Mouse (Mus musculus): ENCODE measurements at regions not wholly inside any gene's neighbourhood (a gene's known extent, or its start where the extent isn't known, plus 50 kb on each side); places are given as distances from the start of the nearest gene placed in this dataset.

DNA sequence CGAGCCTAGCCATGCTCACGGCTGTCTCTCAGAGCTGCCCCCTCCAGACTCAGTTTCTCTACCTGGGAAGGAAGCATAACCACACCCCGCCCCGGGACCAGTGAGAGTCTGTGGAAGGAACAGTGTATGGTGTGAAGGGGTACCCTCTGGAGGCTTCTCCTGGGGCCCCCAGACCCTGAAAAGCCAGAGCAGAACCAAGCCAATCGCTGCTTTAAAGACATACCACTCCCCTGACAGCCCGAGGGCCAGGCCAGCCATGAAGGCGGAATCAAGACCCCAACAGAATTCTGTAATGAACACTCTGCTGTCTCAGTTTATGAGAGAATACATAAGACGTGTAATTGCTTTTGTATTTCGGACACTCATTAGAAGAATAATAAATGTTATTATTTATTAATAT, 73.9 kb upstream of the Ppp2r5c start:
- Histone ChIP-seq H3K9me3 (ENCODE audit: control insufficient read depth, low read length) (no peaks in the 10 kb centered on the region), H3K4me3 (ENCODE audit: low read depth, low read length) (no peak overlapping the region), H3K36me3 (ENCODE audit: control insufficient read depth, insufficient read depth, low read length) (no peaks in the 10 kb centered on the region), H3K9ac (ENCODE audit: low read length) (no peak overlapping the region), H3K27ac (ENCODE audit: low read depth) (no peak overlapping the region), H3K4me2 (ENCODE audit: low read length) (peak overlapping the region; percentile 34; the same call in 1 of the 2 replicates), H3K4me1 (replicated peaks; ENCODE audit: control insufficient read depth, insufficient read depth, low read length) (no peaks in the 10 kb centered on the region), H3K27me3 (replicated peaks; ENCODE audit: control insufficient read depth, insufficient read depth, low read length) (peaks cover 21% of the 10 kb centered on the region)
- ATAC-seq (replicated peaks; ENCODE audit: low FRiP score, low TSS enrichment, low read depth) (no peak; the same call in 1 of the 2 replicates), DNase-seq (ENCODE audit: low spot score) (peak; percentile 58)
- 57% methylated on average over 9 of the region's 9 CpGs for WGBS

GRCm38 (mm10) chr12:110373408-110374065, 73.4 kb upstream of the Ppp2r5c start:
- H3K36me3 ChIP-seq (ENCODE audit: control insufficient read depth, insufficient read depth, low read length), result no peaks in the 10 kb centered on the region
- WGBS, result 3% methylated on average over 27 of the region's 27 CpGs
- peaks cover 21% of the 10 kb centered on the region for H3K27me3 ChIP-seq (replicated peaks; ENCODE audit: control insufficient read depth, insufficient read depth, low read length)
- H3K27ac ChIP-seq (ENCODE audit: low read depth), result no peak overlapping the region
- H3K4me1 ChIP-seq (replicated peaks; ENCODE audit: control insufficient read depth, insufficient read depth, low read length), result no peaks in the 10 kb centered on the region
- H3K9ac ChIP-seq (ENCODE audit: low read length), result no peak overlapping the region
- H3K4me3 ChIP-seq (ENCODE audit: low read depth, low read length), result no peak overlapping the region
- DNase-seq (ENCODE audit: low spot score) (peak; percentile 93), ATAC-seq (replicated peaks; ENCODE audit: low FRiP score, low TSS enrichment, low read depth) (peak; percentile 81)
- H3K4me2 ChIP-seq (ENCODE audit: low read length), result peak overlapping the region; percentile 34
- no peaks in the 10 kb centered on the region for H3K9me3 ChIP-seq (ENCODE audit: control insufficient read depth, low read length)

GRCm38 (mm10) chr12:110375139-110375538, 71.8 kb upstream of the Ppp2r5c start:
- H3K4me1 ChIP-seq (replicated peaks; ENCODE audit: control insufficient read depth, insufficient read depth, low read length), result no peaks in the 10 kb centered on the region
- no peak overlapping the region for H3K27ac ChIP-seq (ENCODE audit: low read depth)
- 8% methylated on average over 15 of the region's 15 CpGs for WGBS
- H3K4me2 ChIP-seq (ENCODE audit: low read length), result 0 out of 2 replicates have a peak overlapping the region, but pooled peaks have one; percentile 13
- no peaks in the 10 kb centered on the region for H3K9me3 ChIP-seq (ENCODE audit: control insufficient read depth, low read length)
- no peak overlapping the region for H3K9ac ChIP-seq (ENCODE audit: low read length)
- DNase-seq (ENCODE audit: low spot score) (peak; percentile 51), ATAC-seq (replicated peaks; ENCODE audit: low FRiP score, low TSS enrichment, low read depth) (no peak)
- no peaks in the 10 kb centered on the region for H3K36me3 ChIP-seq (ENCODE audit: control insufficient read depth, insufficient read depth, low read length)
- H3K4me3 ChIP-seq (ENCODE audit: low read depth, low read length), result no peak overlapping the region
- peaks cover 21% of the 10 kb centered on the region for H3K27me3 ChIP-seq (replicated peaks; ENCODE audit: control insufficient read depth, insufficient read depth, low read length)

DNA sequence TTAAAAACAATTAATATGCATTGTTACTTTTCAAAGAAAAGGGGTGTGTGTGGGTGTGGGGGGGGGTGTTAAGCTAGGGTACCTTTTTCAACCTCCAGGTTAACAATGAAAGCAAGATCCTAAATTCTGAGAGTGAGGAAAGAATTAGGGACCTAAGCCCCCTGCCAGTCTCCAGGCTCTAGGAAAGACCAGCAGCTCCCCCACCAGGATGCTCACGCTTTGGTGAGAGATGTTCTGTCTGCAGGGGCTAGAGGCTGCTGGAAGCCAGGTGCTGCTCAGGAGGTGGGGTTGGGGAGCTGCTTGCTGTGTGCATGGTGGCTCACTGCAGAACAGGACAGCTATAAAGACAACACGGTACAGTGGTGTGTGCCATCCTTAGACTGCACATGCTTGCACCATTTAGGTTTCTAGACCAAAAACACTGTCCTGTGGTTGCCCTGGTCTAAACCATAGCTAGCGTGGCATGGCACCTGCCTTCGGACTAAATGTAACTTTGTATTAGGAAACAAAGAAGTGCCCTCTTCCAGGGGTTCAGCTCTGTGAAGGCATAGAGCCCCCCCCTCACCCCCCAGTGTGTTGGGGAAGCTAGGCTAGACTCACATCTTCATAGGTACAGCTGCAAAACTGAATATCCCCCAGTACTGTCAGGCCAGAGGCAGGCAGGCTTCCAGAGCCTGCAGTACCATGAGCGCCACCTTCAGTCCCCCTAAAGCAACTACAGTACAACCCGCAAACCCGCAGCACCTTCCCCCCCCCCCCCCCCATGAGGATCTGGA, 70.7 kb upstream of the Ppp2r5c start:
- DNase-seq (ENCODE audit: low spot score), result peak; percentile 54
- no peak for ATAC-seq (replicated peaks; ENCODE audit: low FRiP score, low TSS enrichment, low read depth)
- no peaks in the 10 kb centered on the region for H3K9me3 ChIP-seq (ENCODE audit: control insufficient read depth, low read length)
- no peak overlapping the region for H3K4me2 ChIP-seq (ENCODE audit: low read length)
- no peak overlapping the region for H3K4me3 ChIP-seq (ENCODE audit: low read depth, low read length)
- no peak overlapping the region for H3K27ac ChIP-seq (ENCODE audit: low read depth)
- peaks cover 21% of the 10 kb centered on the region for H3K27me3 ChIP-seq (replicated peaks; ENCODE audit: control insufficient read depth, insufficient read depth, low read length)
- H3K4me1 ChIP-seq (replicated peaks; ENCODE audit: control insufficient read depth, insufficient read depth, low read length), result no peaks in the 10 kb centered on the region
- 34% methylated on average over 7 of the region's 7 CpGs for WGBS
- H3K36me3 ChIP-seq (ENCODE audit: control insufficient read depth, insufficient read depth, low read length), result no peaks in the 10 kb centered on the region
- H3K9ac ChIP-seq (ENCODE audit: low read length), result no peak overlapping the region

GRCm38 (mm10) chr12:110376838-110377150, 70.1 kb upstream of the Ppp2r5c start:
- no peak for DNase-seq (ENCODE audit: low spot score)
- WGBS, result 82% methylated on average over 4 of the region's 4 CpGs

GRCm38 (mm10) chr12:110377306-110377705, 69.6 kb upstream of the Ppp2r5c start:
- no peak for ATAC-seq (replicated peaks; ENCODE audit: low FRiP score, low TSS enrichment, low read depth)
- Histone ChIP-seq H3K4me3 (ENCODE audit: low read depth, low read length) (no peak overlapping the region), H3K27me3 (replicated peaks; ENCODE audit: control insufficient read depth, insufficient read depth, low read length) (peaks cover 21% of the 10 kb centered on the region), H3K4me2 (ENCODE audit: low read length) (no peak overlapping the region), H3K9ac (ENCODE audit: low read length) (no peak overlapping the region), H3K27ac (ENCODE audit: low read depth) (no peak overlapping the region), H3K9me3 (ENCODE audit: control insufficient read depth, low read length) (no peaks in the 10 kb centered on the region), H3K36me3 (ENCODE audit: control insufficient read depth, insufficient read depth, low read length) (no peaks in the 10 kb centered on the region), H3K4me1 (replicated peaks; ENCODE audit: control insufficient read depth, insufficient read depth, low read length) (no peaks in the 10 kb centered on the region)
- DNase-seq (ENCODE audit: low spot score), result peak; percentile 31
- 68% methylated on average over 6 of the region's 6 CpGs for WGBS

More at GRCm38 (mm10) chr12:110376838-110377150, 70.1 kb upstream of the Ppp2r5c start:
- H3K9me3 ChIP-seq (ENCODE audit: control insufficient read depth, low read length), result no peaks in the 10 kb centered on the region
- no peaks in the 10 kb centered on the region for H3K36me3 ChIP-seq (ENCODE audit: control insufficient read depth, insufficient read depth, low read length)
- H3K4me2 ChIP-seq (ENCODE audit: low read length), result no peak overlapping the region
- H3K27me3 ChIP-seq (replicated peaks; ENCODE audit: control insufficient read depth, insufficient read depth, low read length), result peaks cover 21% of the 10 kb centered on the region
- no peak overlapping the region for H3K4me3 ChIP-seq (ENCODE audit: low read depth, low read length)
- ATAC-seq (replicated peaks; ENCODE audit: low FRiP score, low TSS enrichment, low read depth), result no peak
- no peak overlapping the region for H3K27ac ChIP-seq (ENCODE audit: low read depth)
- H3K4me1 ChIP-seq (replicated peaks; ENCODE audit: control insufficient read depth, insufficient read depth, low read length), result no peaks in the 10 kb centered on the region
- no peak overlapping the region for H3K9ac ChIP-seq (ENCODE audit: low read length)

GRCm38 (mm10) chr12:110377734-110378133, 69.2 kb upstream of the Ppp2r5c start:
- H3K36me3 ChIP-seq (ENCODE audit: control insufficient read depth, insufficient read depth, low read length), result no peaks in the 10 kb centered on the region
- H3K4me2 ChIP-seq (ENCODE audit: low read length), result no peak overlapping the region
- no peaks in the 10 kb centered on the region for H3K4me1 ChIP-seq (replicated peaks; ENCODE audit: control insufficient read depth, insufficient read depth, low read length)
- no peak overlapping the region for H3K4me3 ChIP-seq (ENCODE audit: low read depth, low read length)
- H3K9me3 ChIP-seq (ENCODE audit: control insufficient read depth, low read length), result no peaks in the 10 kb centered on the region
- 73% methylated on average over 10 of the region's 10 CpGs for WGBS
- H3K27me3 ChIP-seq (replicated peaks; ENCODE audit: control insufficient read depth, insufficient read depth, low read length), result peaks cover 21% of the 10 kb centered on the region
- DNase-seq (ENCODE audit: low spot score) (peak; percentile 59), ATAC-seq (replicated peaks; ENCODE audit: low FRiP score, low TSS enrichment, low read depth) (no peak)
- no peak overlapping the region for H3K9ac ChIP-seq (ENCODE audit: low read length)
- H3K27ac ChIP-seq (ENCODE audit: low read depth), result no peak overlapping the region

DNA sequence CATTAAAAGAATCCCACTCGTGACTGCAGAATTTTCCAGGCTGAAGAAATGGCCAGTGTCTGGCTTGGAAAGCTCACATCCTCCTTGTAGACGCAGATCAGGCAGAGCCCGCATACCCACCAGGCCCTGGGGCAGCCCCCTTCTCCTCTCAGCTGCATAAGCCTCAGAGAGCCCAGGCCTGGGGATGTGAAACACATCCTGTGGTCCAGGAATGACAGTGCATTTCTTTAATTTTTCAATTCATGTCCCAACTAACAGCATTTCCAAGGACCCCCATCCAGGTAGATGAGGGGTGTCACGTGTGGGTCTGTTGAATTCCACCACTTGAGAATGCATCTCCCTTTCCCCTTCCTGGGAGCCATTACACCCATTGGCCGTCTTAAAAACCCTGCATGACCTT, 68.6 kb upstream of the Ppp2r5c start:
- H3K9me3 ChIP-seq (ENCODE audit: control insufficient read depth, low read length), result no peaks in the 10 kb centered on the region
- H3K4me3 ChIP-seq (ENCODE audit: low read depth, low read length), result no peak overlapping the region
- H3K27ac ChIP-seq (ENCODE audit: low read depth), result no peak overlapping the region
- ATAC-seq (replicated peaks; ENCODE audit: low FRiP score, low TSS enrichment, low read depth) (no peak), DNase-seq (ENCODE audit: low spot score) (peak; percentile 34)
- H3K4me1 ChIP-seq (replicated peaks; ENCODE audit: control insufficient read depth, insufficient read depth, low read length), result no peaks in the 10 kb centered on the region
- no peak overlapping the region for H3K4me2 ChIP-seq (ENCODE audit: low read length)
- no peak overlapping the region for H3K9ac ChIP-seq (ENCODE audit: low read length)
- WGBS, result 80% methylated on average over 5 of the region's 5 CpGs
- H3K27me3 ChIP-seq (replicated peaks; ENCODE audit: control insufficient read depth, insufficient read depth, low read length), result peaks cover 21% of the 10 kb centered on the region
- H3K36me3 ChIP-seq (ENCODE audit: control insufficient read depth, insufficient read depth, low read length), result no peaks in the 10 kb centered on the region

DNA sequence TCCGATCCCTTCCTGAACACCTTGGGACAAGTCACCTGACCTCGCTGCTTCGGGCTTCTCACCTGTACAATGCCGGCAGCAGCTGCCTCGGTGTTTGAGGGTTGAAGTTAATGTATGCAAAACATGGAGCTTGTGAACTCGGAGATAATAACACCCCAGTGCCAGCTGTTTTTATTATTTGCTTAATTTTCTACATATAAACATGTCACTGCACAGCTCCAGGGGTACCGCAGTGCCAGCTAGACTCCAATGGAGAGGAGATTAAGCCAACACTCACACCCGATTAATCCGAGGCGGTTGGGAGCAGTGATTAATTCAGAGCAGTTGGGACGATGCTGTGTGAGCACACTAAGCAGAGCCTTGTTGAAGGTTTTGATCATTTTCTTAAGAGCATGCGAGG, 67.2 kb upstream of the Ppp2r5c start:
- no peak overlapping the region for H3K27ac ChIP-seq (ENCODE audit: low read depth)
- DNase-seq (ENCODE audit: low spot score) (peak; percentile 45), ATAC-seq (replicated peaks; ENCODE audit: low FRiP score, low TSS enrichment, low read depth) (no peak)
- no peak overlapping the region for H3K9ac ChIP-seq (ENCODE audit: low read length)
- H3K4me3 ChIP-seq (ENCODE audit: low read depth, low read length), result no peak overlapping the region
- no peaks in the 10 kb centered on the region for H3K9me3 ChIP-seq (ENCODE audit: control insufficient read depth, low read length)
- no peaks in the 10 kb centered on the region for H3K4me1 ChIP-seq (replicated peaks; ENCODE audit: control insufficient read depth, insufficient read depth, low read length)
- H3K27me3 ChIP-seq (replicated peaks; ENCODE audit: control insufficient read depth, insufficient read depth, low read length), result peaks cover 12% of the 10 kb centered on the region
- no peaks in the 10 kb centered on the region for H3K36me3 ChIP-seq (ENCODE audit: control insufficient read depth, insufficient read depth, low read length)
- H3K4me2 ChIP-seq (ENCODE audit: low read length), result no peak overlapping the region
- WGBS, result 76% methylated on average over 12 of the region's 12 CpGs
